Mouse (Mus musculus): ENCODE results near the gene 1110012L19Rik. TPM values are rescaled to one million over a fixed set of nuclear protein-coding genes. Genes with fewer than 3 reads are reported as not detected.
"Not testable (repeated sequence)": the region's sequence is repeated elsewhere in the genome, so short reads cannot be mapped to it uniquely, and the experiment has no call there.

The 1110012L19Rik gene
- total RNA-seq (2021): 10 to 100 TPM; 15.9 to 17.5 TPM
- long read RNA-seq, experiment 1, transcript 1110012L19Rik-201 (3 exons, 1,094 nt): major isoform, 25 of 27 reads
- long read RNA-seq, experiment 1, partial matches to known transcripts: 1 of 27 reads
- long read RNA-seq, experiment 1, other reads (novel, unspliced or antisense): 1 of 27 reads
- long read RNA-seq, experiment 2, transcript 1110012L19Rik-201 (3 exons, 1,094 nt): major isoform, 16 of 16 reads
- long read RNA-seq, experiment 2, partial matches to known transcripts: 0 of 16 reads
- long read RNA-seq, experiment 2, other reads (novel, unspliced or antisense): 0 of 16 reads

- intact Hi-C loops (cut with DNase I): loop anchor here (10.0 kb wide), 1 partner anchor 99 kb away; no protein-coding TSS in a partner anchor
- DNase-seq (ENCODE audit: low spot score in 2 of 2): peak; percentile 72 to 87
Measured at GRCm38 (mm10) chrX:70385276-70385961, at the start of gene 1110012L19Rik. Gene 1110012L19Rik, plus strand, starts transcription at chrX:70385877.

DNA sequence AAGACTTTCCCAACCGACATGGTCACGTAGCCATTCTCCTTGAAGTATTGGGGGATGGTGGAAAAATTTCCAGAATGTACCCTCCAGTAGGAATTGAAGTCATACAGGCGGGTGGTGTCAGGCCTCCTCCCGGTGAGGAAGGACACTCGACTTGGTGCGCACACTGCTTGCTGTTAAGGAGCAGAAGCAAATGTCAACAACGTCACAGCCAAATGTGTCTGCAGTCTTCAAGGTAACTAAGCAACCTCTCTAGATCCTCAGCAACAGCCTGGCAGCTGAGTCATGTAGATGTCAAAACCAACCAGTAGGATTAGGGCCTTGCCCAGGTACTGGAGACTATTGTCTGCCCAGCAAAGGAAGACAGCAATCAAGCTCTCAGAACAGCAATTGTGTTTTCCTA lies 22.7 kb upstream of the 1110012L19Rik start:
- DNase-seq (ENCODE audit: low spot score in 2 of 2): peak; percentile 6 to 44
- intact Hi-C loops (cut with DNase I): no loop called here

- intact Hi-C loops (cut with DNase I): no loop called here
Measured at GRCm38 (mm10) chrX:70363446-70363845, 22.2 kb upstream of the 1110012L19Rik start.

DNA sequence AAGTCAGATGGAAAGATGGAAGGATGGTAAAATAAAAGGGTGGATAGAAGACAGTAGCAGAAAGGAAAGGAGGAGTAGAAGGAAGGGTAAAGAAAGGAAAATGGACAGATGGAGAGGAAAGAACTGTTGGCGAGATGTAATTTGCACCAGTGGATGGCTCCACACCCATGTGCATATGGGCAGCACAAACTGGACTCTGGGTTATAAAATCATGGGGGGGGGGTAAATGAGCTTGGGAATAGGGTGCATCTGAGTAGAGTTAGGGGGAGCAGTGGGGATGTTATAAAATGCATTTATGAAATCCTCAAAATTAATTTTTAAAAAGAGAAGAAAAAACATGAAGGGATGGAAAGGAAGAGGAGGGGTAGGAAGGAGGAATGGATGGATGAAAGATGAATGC lies 21.5 kb upstream of the 1110012L19Rik start:
- no peak for DNase-seq (ENCODE audit: low spot score in 2 of 2)
- intact Hi-C loops (cut with DNase I): no loop called here

More at GRCm38 (mm10) chrX:70363446-70363845, 22.2 kb upstream of the 1110012L19Rik start:
- no peak for DNase-seq (ENCODE audit: low spot score in 2 of 2)

DNA sequence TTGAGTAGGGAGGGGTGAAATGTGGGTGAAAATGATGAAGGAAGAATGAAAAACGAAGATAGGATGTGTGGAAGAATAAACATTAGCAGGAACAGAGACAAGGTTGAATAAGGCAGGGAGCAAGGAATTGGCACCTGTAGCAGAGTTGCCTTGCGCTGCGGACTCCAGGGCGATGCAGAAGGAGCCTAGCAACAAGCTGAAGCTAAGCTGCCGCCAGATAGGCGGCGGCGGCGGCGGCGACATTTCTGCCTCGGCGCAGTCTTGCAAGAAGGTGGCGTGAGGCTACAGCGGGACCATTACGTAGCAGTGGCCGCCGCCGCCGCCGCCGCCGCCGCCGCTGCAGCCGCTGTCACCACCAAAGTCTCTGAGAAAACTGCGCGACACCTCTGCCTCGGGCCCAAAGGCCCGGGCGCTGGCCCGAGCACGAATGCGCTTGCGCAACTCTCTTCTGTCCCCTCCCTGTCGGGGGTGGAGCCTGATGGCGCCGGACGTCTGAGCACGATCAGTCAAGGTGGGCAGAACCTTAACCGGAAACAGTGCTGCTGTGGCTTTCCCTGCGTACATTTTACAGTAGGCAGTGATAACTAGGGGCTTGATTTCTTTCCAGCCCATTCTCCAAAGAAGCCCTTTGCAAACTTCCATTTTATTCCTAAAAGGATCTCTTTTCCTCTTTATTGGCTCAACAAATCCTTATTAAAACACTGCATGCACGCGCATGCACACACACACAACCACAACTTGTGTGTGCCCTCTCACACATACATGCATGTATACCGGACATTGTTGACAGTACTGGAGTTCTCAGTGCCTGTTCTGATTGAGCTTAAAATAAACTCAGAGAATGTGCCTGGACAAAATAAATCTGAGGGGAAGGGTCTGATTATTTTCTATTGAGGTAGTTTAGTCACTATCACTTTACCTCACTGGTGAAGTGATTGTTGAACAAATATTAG lies 20.7 kb upstream of the 1110012L19Rik start, which contains the start of gene Ids:
Gene Ids, minus strand, starts transcription at position 424 of the 953 bp plus-strand sequence.
- peak; percentile 83 to 84 for DNase-seq (ENCODE audit: low spot score in 2 of 2)
- intact Hi-C loops (cut with DNase I): no loop called here

GRCm38 (mm10) chrX:70369758-70370157 lies 15.9 kb upstream of the 1110012L19Rik start:
- DNase-seq (ENCODE audit: low spot score in 2 of 2); intact Hi-C loops (cut with DNase I): not testable (repeated sequence)

GRCm38 (mm10) chrX:70374469-70375110 lies 11.1 kb upstream of the 1110012L19Rik start:
- DNase-seq (ENCODE audit: low spot score in 2 of 2): not testable (repeated sequence)
- intact Hi-C loops (cut with DNase I): loop anchor here (5.0 kb wide), 1 partner anchor 193 kb away; no protein-coding TSS in a partner anchor

GRCm38 (mm10) chrX:70384917-70385275 lies 781 bp upstream of the 1110012L19Rik start:
- intact Hi-C loops (cut with DNase I): loop anchor here (10.0 kb wide), 1 partner anchor 100 kb away; no protein-coding TSS in a partner anchor
- DNase-seq (ENCODE audit: low spot score in 2 of 2): no peak

GRCm38 (mm10) chrX:70385962-70386351 lies 280 bp downstream of the 1110012L19Rik start:
- no peak for DNase-seq (ENCODE audit: low spot score in 2 of 2)

DNA sequence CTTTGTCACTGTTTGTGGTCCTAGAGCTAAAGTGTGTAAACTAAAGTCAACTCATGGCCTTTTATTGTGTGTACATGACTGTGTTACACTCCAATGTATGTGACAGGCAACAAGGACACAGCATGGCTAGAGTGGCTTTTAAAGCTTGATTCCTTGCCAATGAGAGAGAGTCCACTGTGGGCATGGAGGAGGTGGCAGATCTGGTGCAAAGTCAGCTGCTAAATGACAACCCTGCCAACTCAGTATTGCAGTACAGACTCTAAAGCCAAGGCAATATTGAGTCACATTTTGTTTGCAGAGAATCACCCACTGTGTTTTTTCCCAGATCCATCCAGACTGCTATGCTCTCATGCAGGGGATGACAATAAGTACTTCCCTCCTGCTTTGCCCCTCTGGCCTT lies 7.0 kb downstream of the 1110012L19Rik start:
- DNase-seq (ENCODE audit: low spot score in 2 of 2); intact Hi-C loops (cut with DNase I): not testable (repeated sequence)

More at GRCm38 (mm10) chrX:70385962-70386351, 280 bp downstream of the 1110012L19Rik start:
- intact Hi-C loops (cut with DNase I): loop anchor here (10.0 kb wide), 1 partner anchor 99 kb away; no protein-coding TSS in a partner anchor

DNA sequence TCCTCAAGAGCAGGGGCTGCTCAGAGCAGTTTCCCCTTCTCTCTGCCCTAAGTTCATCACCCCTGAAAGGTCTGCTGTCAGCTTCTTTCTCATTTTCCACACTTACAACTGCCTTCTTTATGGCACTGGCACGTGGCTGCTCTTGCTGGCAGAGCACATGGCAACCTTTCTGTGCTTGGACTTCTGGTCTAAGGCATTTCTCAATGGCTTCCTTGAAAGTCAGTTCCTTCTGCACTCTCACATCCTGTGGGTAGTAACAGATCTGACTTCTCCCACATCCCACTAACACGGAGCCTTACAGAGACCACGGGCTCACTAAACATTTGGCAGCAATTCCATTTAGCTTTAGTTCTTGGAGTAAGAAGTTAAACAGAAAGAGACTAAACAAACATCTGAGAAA lies 39.8 kb downstream of the 1110012L19Rik start:
- intact Hi-C loops (cut with DNase I); DNase-seq (ENCODE audit: low spot score in 2 of 2): not testable (repeated sequence)

Other genes starting within 250 kb of the 1110012L19Rik start
- 100 to 1,000 TPM; 356 to 384 TPM for gene Ids, start 20.8 kb upstream of the 1110012L19Rik start, total RNA-seq (2021)
- 10 to 100 TPM; 44.9 to 46.9 TPM for gene Tmem185a, start 91.3 kb downstream of the 1110012L19Rik start, total RNA-seq (2021)